In the genomic region with DNA sequence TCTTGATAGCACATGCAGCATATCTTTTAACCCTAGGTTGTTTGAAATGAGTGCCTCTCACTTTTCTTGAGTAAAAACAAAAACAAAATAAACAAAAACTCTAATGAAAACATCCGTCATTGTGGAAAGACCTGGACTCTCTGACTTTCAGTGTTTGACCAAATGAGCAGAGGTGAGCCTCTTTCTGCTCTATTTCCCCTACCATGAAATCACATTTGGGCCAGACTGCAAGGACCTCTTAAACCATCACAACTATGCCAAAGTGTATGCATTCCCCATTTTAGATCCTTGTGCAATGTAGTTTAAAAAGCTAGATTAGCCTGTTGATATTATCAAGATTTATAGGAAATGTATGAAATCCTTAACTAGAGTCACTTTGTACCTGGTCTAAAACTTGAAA, we compare ENCODE assay signal across 23 mouse cellular contexts. TPM values are rescaled to one million over a fixed set of nuclear protein-coding genes. Genes with fewer than 3 reads are reported as not detected.
DNase-seq lines count a peak whose midpoint lies in the region; ATAC-seq lines count a peak whose summit lies in the region.
"Had no signal": no experiment of that assay in that cellular context is flagged by ENCODE, and none has a peak within 500 bp of the region (broad histone marks: within the 10 kb centered on the region; RNA-seq: fewer than 3 reads in every experiment).

No protein-coding gene starts in this region.

- H3K27ac ChIP-seq in liver, embryonic 11.5 days (ENCODE audit: low read depth, low read length), result no peak overlapping the region
- no peak overlapping the region for H3K27ac ChIP-seq in liver, embryonic 13.5 days
- H3K27ac ChIP-seq: embryonic facial prominence, embryonic 15.5 days; forebrain, embryonic 15.5 days; hindbrain, embryonic 14.5 days; macrophage; neural tube, embryonic 12.5 days had no signal

- H3K36me3 ChIP-seq in liver, embryonic 11.5 days (ENCODE audit: control insufficient read depth, insufficient read depth, low read length), result no peaks in the 10 kb centered on the region
- H3K36me3 ChIP-seq in liver, embryonic 13.5 days, result no peaks in the 10 kb centered on the region
- H3K36me3 ChIP-seq: embryonic facial prominence, embryonic 15.5 days; forebrain, embryonic 15.5 days; neural tube, embryonic 12.5 days had no signal

- no peaks in the 10 kb centered on the region for H3K9me3 ChIP-seq in liver, embryonic 11.5 days (ENCODE audit: control insufficient read depth, low read length)
- no peaks in the 10 kb centered on the region for H3K9me3 ChIP-seq in liver, embryonic 13.5 days (replicated peaks)
- H3K9me3 ChIP-seq: embryonic facial prominence, embryonic 15.5 days; forebrain, embryonic 15.5 days; neural tube, embryonic 12.5 days had no signal

- DNase-seq in liver, embryonic 11.5 days (ENCODE audit: low spot score), result no peak
- DNase-seq in liver (no peak), adipocyte (ENCODE audit: low spot score) (peak; percentile 64)
- no peak for DNase-seq in liver, embryonic 13.5 days
- no peak for DNase-seq in natural killer cell, adult 2 months (ENCODE audit: low spot score in 2 of 2)
- DNase-seq in gastrocnemius, postnatal 25 days, result no peak
- no peak for DNase-seq in left cerebral cortex, postnatal 10 days (ENCODE audit: extremely low spot score in 1 of 2, low spot score in 2 of 2)
- DNase-seq: adrenal gland, postnatal 14 days; cerebellum, adult 2 months; cerebellum, postnatal 25 days; gastrocnemius, postnatal 10 days; heart, adult 18-20 months; kidney, adult 2 months; kidney, postnatal 14 days; layer of hippocampus, postnatal 36 days; right cerebral cortex, postnatal 25 days; spleen, adult 18-20 months had no signal

- no peak overlapping the region for H3K4me3 ChIP-seq in liver, embryonic 11.5 days (ENCODE audit: low read depth, low read length)
- peak overlapping the region; percentile 95; the same call in 1 of the 2 replicates for H3K4me3 ChIP-seq in liver, embryonic 13.5 days (replicated peaks)
- H3K4me3 ChIP-seq: neural tube, embryonic 12.5 days had no signal

- no peaks in the 10 kb centered on the region for H3K27me3 ChIP-seq in liver, embryonic 11.5 days (replicated peaks; ENCODE audit: control insufficient read depth, insufficient read depth, low read length)
- H3K27me3 ChIP-seq in liver, embryonic 13.5 days, result no peaks in the 10 kb centered on the region
- H3K27me3 ChIP-seq: embryonic facial prominence, embryonic 15.5 days; forebrain, embryonic 15.5 days; neural tube, embryonic 12.5 days had no signal

- intact Hi-C loops in left cerebral cortex, postnatal 10 days (cut with DNase I), result no loop called here

- peak overlapping the region; percentile 77 for H3K4me2 ChIP-seq in liver, embryonic 11.5 days
- peak overlapping the region; percentile 40; the same call in 1 of the 2 replicates for H3K4me2 ChIP-seq in liver, embryonic 13.5 days

- H3K9ac ChIP-seq in liver, embryonic 11.5 days (ENCODE audit: low read depth, low read length), result no peak overlapping the region
- 0 out of 2 replicates have a peak overlapping the region, but pooled peaks have one; percentile 17 for H3K9ac ChIP-seq in liver, embryonic 13.5 days
- H3K9ac ChIP-seq: embryonic facial prominence, embryonic 15.5 days; forebrain, embryonic 15.5 days; neural tube, embryonic 12.5 days had no signal

- no peak for ATAC-seq in liver, embryonic 11.5 days (replicated peaks; ENCODE audit: low FRiP score)
- no peak for ATAC-seq in liver, embryonic 13.5 days (ENCODE audit: low read depth)
- ATAC-seq: forebrain, embryonic 15.5 days; lung, postnatal 0 days had no signal

- H3K4me1 ChIP-seq in liver, embryonic 11.5 days (replicated peaks; ENCODE audit: control insufficient read depth, insufficient read depth, low read length), result peaks cover 25% of the 10 kb centered on the region
- H3K4me1 ChIP-seq in liver, embryonic 13.5 days (replicated peaks), result peaks cover 42% of the 10 kb centered on the region

- WGBS in liver, embryonic 11.5 days, result 65% methylated on average over 1 of the region's 1 CpGs
- 50% methylated on average over 1 of the region's 1 CpGs for WGBS in liver, embryonic 13.5 days (ENCODE audit: insufficient replicate concordance)

RNA-seq across cellular contexts. Expression of a gene that starts 1.9 kb away (rescaled TPM):
- 49.7 and 51.0 TPM in 2 replicates for polyA plus RNA-seq in liver, embryonic 11.5 days (2014; fragmentation: Nextera tagmentation; extraction: Ambion mirVana)
- 26.7 and 35.1 TPM in 2 replicates for polyA plus RNA-seq in liver, embryonic 13.5 days (2015; fragmentation: Nextera tagmentation; extraction: Ambion mirVana)
- total RNA-seq in gastrocnemius, postnatal 25 days (2021), result 10 to 100 TPM; 29.9 to 33.9 TPM
- total RNA-seq in left cerebral cortex, postnatal 10 days (2021), result 10 to 100 TPM; 43.0 to 52.3 TPM
